Mouse (Mus musculus) layer of hippocampus, adult 6 months (tissue): ENCODE results near the gene Gm14295. TPM values are rescaled to one million over a fixed set of nuclear protein-coding genes. Genes with fewer than 3 reads are reported as not detected.

ENCODE experiments used
- long read RNA-seq, 2 experiments: library from polyadenylated mRNA; unstranded; transcript quantifications; one replicate each; pipeline ENCODE4 v2.0.0; 2019 to 2020
- polyA plus RNA-seq: library from polyadenylated mRNA; unstranded; fragments of <200 nt; fragmentation: Nextera tagmentation; gene quantifications from 2 replicates; pipeline ENCODE4 v1.2.3, GENCODE M21; 2021

The Gm14295 gene
- polyA plus RNA-seq, result 49.6 and 52.8 TPM in 2 replicates
- long read RNA-seq, experiment 1, transcript Gm14295-201 (4 exons, 1,213 nt), result major isoform, 46 of 53 reads
- long read RNA-seq, experiment 1, partial matches to known transcripts, result 0 of 53 reads
- long read RNA-seq, experiment 1, other reads (novel, unspliced or antisense), result 6 of 53 reads
- long read RNA-seq, experiment 2, transcript Gm14295-201 (4 exons, 1,213 nt), result major isoform, 91 of 104 reads
- long read RNA-seq, experiment 2, partial matches to known transcripts, result 0 of 104 reads
- long read RNA-seq, experiment 2, other reads (novel, unspliced or antisense), result 13 of 104 reads

DNA sequence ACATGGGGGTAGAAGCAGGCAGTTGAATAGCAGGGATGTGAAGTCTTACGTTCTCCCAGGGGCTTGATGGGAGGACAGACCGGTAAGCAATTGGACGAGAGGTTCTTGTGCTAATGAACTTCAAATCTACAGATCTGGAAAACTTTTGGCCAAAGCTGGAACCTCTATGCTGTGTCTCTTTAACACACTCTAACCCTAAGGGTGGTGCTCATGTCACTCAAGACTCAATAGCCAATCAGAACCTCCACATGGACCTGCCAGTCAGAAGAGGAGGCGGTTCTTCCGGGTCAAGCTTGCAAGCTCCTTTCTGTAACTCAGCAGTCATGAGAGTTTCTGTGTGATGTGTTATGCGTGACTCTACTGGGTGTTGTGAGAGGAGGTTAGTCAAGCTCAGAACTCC, at the start of gene Gm14295:
TSS of gene Gm14295 (plus strand) at position 301 of the 400 bp plus-strand sequence.

DNA sequence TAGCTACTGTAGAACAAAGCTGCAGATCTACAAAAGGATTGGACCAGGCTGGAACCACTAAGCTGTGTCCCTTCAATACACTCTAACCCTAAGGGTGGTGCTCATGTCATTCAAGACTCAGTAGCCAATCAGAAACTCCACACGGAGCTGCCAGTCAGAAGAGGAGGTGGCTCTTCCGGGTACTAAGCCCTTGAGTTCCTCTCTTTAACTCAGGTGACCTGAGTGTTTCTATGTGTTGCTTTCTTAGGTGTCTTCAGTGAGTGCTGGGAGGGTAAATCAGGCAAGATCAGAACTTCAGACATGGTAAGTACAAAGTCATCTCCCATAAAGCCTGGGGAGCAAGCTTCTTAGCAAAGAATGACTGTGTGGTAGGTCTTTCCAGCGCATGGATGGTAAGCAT, 32.4 kb downstream of the Gm14295 start, which contains the start of gene Gm14408:
TSS of gene Gm14408 (plus strand) at position 301 of the 400 bp plus-strand sequence.

Other genes starting within 250 kb of the Gm14295 start
- 29.2 and 39.7 TPM in 2 replicates for gene Gm14308, start 162.3 kb upstream of the Gm14295 start, polyA plus RNA-seq
- gene Zfp973, start 128.1 kb upstream of the Gm14295 start, polyA plus RNA-seq, result 9.5 and 9.6 TPM in 2 replicates
- gene Gm14305, start 90.3 kb upstream of the Gm14295 start, polyA plus RNA-seq, result 48.2 and 57.1 TPM in 2 replicates
- gene Gm14408, start 32.5 kb downstream of the Gm14295 start, polyA plus RNA-seq, result not detected in 2 replicates
- 10.0 and 14.1 TPM in 2 replicates for gene Gm14296, start 129.2 kb downstream of the Gm14295 start, polyA plus RNA-seq
- gene Gm14419, start 202.3 kb downstream of the Gm14295 start, polyA plus RNA-seq, result 29.8 and 35.5 TPM in 2 replicates